Mouse (Mus musculus) forebrain, embryonic 14.5 days (tissue): Measurements from ENCODE around the gene Slc9a9. TPM values are rescaled to one million over a fixed set of nuclear protein-coding genes. Genes with fewer than 3 reads are reported as not detected.
A peak's percentile ranks its signal among the peaks of the same experiment; 100 is the strongest.

Experiments used
- ATAC-seq: fragments of 200-750 bp; cut with Nextera tagmentation; 2 replicates; pipeline ENCODE4 v1.8.0; 2017; ENCODE audit warnings: mild to moderate bottlenecking, moderate library complexity
- DNase-seq: peaks from one replicate; pipeline ENCODE4 v3.0.0-alpha.2; 2015; ENCODE audit warnings: low spot score
- H3K27ac ChIP-seq: fragments of 300-500 bp; sonication (generic); 2 replicates; pipeline ENCODE4 v1.5.1; 2014; ENCODE audit warnings: low read depth, mild to moderate bottlenecking, control low read depth, low read length, moderate library complexity
- H3K27me3 ChIP-seq: fragments of 300-500 bp; sonication (generic); replicated peaks from 2 replicates; pipeline ENCODE4 v1.6.1; 2014; ENCODE audit warnings: low read length, control low read depth, mixed read lengths; ENCODE audit not compliant: control insufficient read depth, insufficient read depth
- H3K36me3 ChIP-seq: fragments of 300-500 bp; sonication (generic); 2 replicates; pipeline ENCODE4 v1.6.1; 2014; ENCODE audit warnings: low read length, control low read depth; ENCODE audit not compliant: control insufficient read depth, insufficient read depth
- H3K4me1 ChIP-seq: fragments of 300-500 bp; sonication (generic); 2 replicates; pipeline ENCODE4 v1.6.1; 2014; ENCODE audit warnings: antibody characterized with exemption, low read length, control low read depth; ENCODE audit not compliant: control insufficient read depth, insufficient read depth
- H3K4me2 ChIP-seq: fragments of 300-500 bp; sonication (generic); 2 replicates; pipeline ENCODE4 v1.6.1; 2014; ENCODE audit warnings: mild to moderate bottlenecking, control low read depth, low read length
- H3K4me3 ChIP-seq: fragments of 300-500 bp; sonication (generic); 2 replicates; pipeline ENCODE4 v1.5.1; 2014; ENCODE audit warnings: low read depth, low read length, control low read depth
- H3K9ac ChIP-seq: fragments of 300-500 bp; sonication (generic); 2 replicates; pipeline ENCODE4 v1.6.1; 2014; ENCODE audit warnings: mild to moderate bottlenecking, low read length, control low read depth, moderate library complexity
- H3K9me3 ChIP-seq: fragments of 300-500 bp; sonication (generic); replicated peaks from 2 replicates; pipeline ENCODE4 v1.6.1; 2016; ENCODE audit warnings: low read length, control low read depth, mixed read lengths; ENCODE audit not compliant: control insufficient read depth
- WGBS: fragments of 180-500 bp; shearing (Covaris S2); extraction: QIAGEN DNeasy Blood & Tissue Kit; methylation state at CpG from one replicate; pipeline ENCODE4 v1.1.7; 2014; 5-methylcytosine and 5-hydroxymethylcytosine counted together
- polyA plus RNA-seq: library from polyadenylated mRNA; unstranded; fragments of >200 nt; fragmentation: Nextera tagmentation; extraction: Ambion mirVana; gene quantifications from 2 replicates; pipeline ENCODE4 v1.2.1, GENCODE M21; 2014

The Slc9a9 gene
- polyA plus RNA-seq, 1 experiment from 2014 or later: 3.7 TPM

- no peaks in the 10 kb centered on the region for H3K4me1 ChIP-seq
- H3K4me2 ChIP-seq: no peak overlapping the region
- no peak overlapping the region for H3K27ac ChIP-seq
- no peak for DNase-seq
- no peaks in the 10 kb centered on the region for H3K9me3 ChIP-seq
- 76% methylated on average over 10 of the region's 10 CpGs for WGBS
- no peaks in the 10 kb centered on the region for H3K27me3 ChIP-seq
- no peaks in the 10 kb centered on the region for H3K36me3 ChIP-seq
- H3K4me3 ChIP-seq: no peak overlapping the region
- no peak overlapping the region for H3K9ac ChIP-seq
- no peak for ATAC-seq
Observed at GRCm38 (mm10) chr9:94691311-94692087, 21.8 kb downstream of the Slc9a9 start.

- Histone ChIP-seq H3K4me2 (no peak overlapping the region), H3K4me1 (no peaks in the 10 kb centered on the region), H3K36me3 (no peaks in the 10 kb centered on the region), H3K9ac (no peak overlapping the region), H3K9me3 (no peaks in the 10 kb centered on the region), H3K27me3 (no peaks in the 10 kb centered on the region), H3K27ac (no peak overlapping the region), H3K4me3 (no peak overlapping the region)
- DNase-seq: no peak
- 58% methylated on average over 7 of the region's 7 CpGs for WGBS
- no peak for ATAC-seq
Observed at GRCm38 (mm10) chr9:94692122-94692521, 22.4 kb downstream of the Slc9a9 start.

GRCm38 (mm10) chr9:94694243-94694642 lies 24.5 kb downstream of the Slc9a9 start:
- H3K4me3 ChIP-seq: no peak overlapping the region
- H3K27ac ChIP-seq: no peak overlapping the region
- no peaks in the 10 kb centered on the region for H3K9me3 ChIP-seq
- no peak overlapping the region for H3K4me2 ChIP-seq
- no peaks in the 10 kb centered on the region for H3K4me1 ChIP-seq
- H3K9ac ChIP-seq: no peak overlapping the region
- ATAC-seq (no peak), DNase-seq (no peak)
- WGBS: 92% methylated on average over 4 of the region's 4 CpGs
- H3K36me3 ChIP-seq: no peaks in the 10 kb centered on the region
- no peaks in the 10 kb centered on the region for H3K27me3 ChIP-seq

- WGBS: 75% methylated on average over 3 of the region's 3 CpGs
- no peaks in the 10 kb centered on the region for H3K4me1 ChIP-seq
- H3K36me3 ChIP-seq: no peaks in the 10 kb centered on the region
- no peak overlapping the region for H3K4me2 ChIP-seq
- H3K9ac ChIP-seq: no peak overlapping the region
- no peak for DNase-seq
- no peak overlapping the region for H3K27ac ChIP-seq
- no peaks in the 10 kb centered on the region for H3K9me3 ChIP-seq
- H3K27me3 ChIP-seq: no peaks in the 10 kb centered on the region
- no peak for ATAC-seq
- H3K4me3 ChIP-seq: no peak overlapping the region
Observed at GRCm38 (mm10) chr9:94694983-94695382, 25.3 kb downstream of the Slc9a9 start.

GRCm38 (mm10) chr9:94696539-94697079 lies 26.9 kb downstream of the Slc9a9 start:
- DNase-seq (no peak), ATAC-seq (no peak)
- Histone ChIP-seq H3K4me1 (no peaks in the 10 kb centered on the region), H3K4me2 (no peak overlapping the region), H3K27me3 (no peaks in the 10 kb centered on the region), H3K9me3 (no peaks in the 10 kb centered on the region), H3K4me3 (no peak overlapping the region), H3K36me3 (no peaks in the 10 kb centered on the region), H3K9ac (no peak overlapping the region), H3K27ac (no peak overlapping the region)
- 87% methylated on average over 9 of the region's 9 CpGs for WGBS

- H3K9ac ChIP-seq: no peak overlapping the region
- no peak overlapping the region for H3K4me3 ChIP-seq
- no peak overlapping the region for H3K27ac ChIP-seq
- H3K9me3 ChIP-seq: no peaks in the 10 kb centered on the region
- no peaks in the 10 kb centered on the region for H3K27me3 ChIP-seq
- DNase-seq (no peak), ATAC-seq (no peak)
- H3K36me3 ChIP-seq: no peaks in the 10 kb centered on the region
- WGBS: 92% methylated on average over 2 of the region's 2 CpGs
- no peak overlapping the region for H3K4me2 ChIP-seq
- H3K4me1 ChIP-seq: no peaks in the 10 kb centered on the region
Observed at GRCm38 (mm10) chr9:94698175-94698574, 28.5 kb downstream of the Slc9a9 start.

GRCm38 (mm10) chr9:94700549-94700948 lies 30.8 kb downstream of the Slc9a9 start:
- ATAC-seq: peak; percentile 73; the same call in 1 of the 2 replicates
- no peak overlapping the region for H3K4me3 ChIP-seq
- DNase-seq: peak; percentile 68
- H3K36me3 ChIP-seq: no peaks in the 10 kb centered on the region
- H3K4me2 ChIP-seq: no peak overlapping the region
- WGBS: 50% methylated on average over 1 of the region's 1 CpGs
- no peaks in the 10 kb centered on the region for H3K9me3 ChIP-seq
- H3K4me1 ChIP-seq: no peaks in the 10 kb centered on the region
- no peaks in the 10 kb centered on the region for H3K27me3 ChIP-seq
- no peak overlapping the region for H3K9ac ChIP-seq
- H3K27ac ChIP-seq: no peak overlapping the region

- Histone ChIP-seq H3K9ac (no peak overlapping the region), H3K27ac (no peak overlapping the region), H3K4me2 (no peak overlapping the region), H3K4me1 (no peaks in the 10 kb centered on the region), H3K27me3 (no peaks in the 10 kb centered on the region), H3K9me3 (no peaks in the 10 kb centered on the region), H3K4me3 (no peak overlapping the region), H3K36me3 (no peaks in the 10 kb centered on the region)
- DNase-seq (no peak), ATAC-seq (no peak)
- WGBS: 68% methylated on average over 6 of the region's 6 CpGs
Observed at GRCm38 (mm10) chr9:94701193-94701869, 31.6 kb downstream of the Slc9a9 start.
